Mouse (Mus musculus): ENCODE data around the gene Pcbd1. TPM values are rescaled to one million over a fixed set of nuclear protein-coding genes. Genes with fewer than 3 reads are reported as not detected.

Gene Pcbd1
- 14.7 and 21.0 TPM in 2 replicates for polyA plus RNA-seq (2012; rRNA removed)

GRCm38 (mm10) chr10:61089170-61090142, at the start of gene Pcbd1:
Pcbd1 (plus strand) TSS chr10:61089331.
- Histone ChIP-seq H3K4me3 (ENCODE audit: low read depth, low read length) (peak within 1 kb of the TSS; percentile 83), H3K4me1 (ENCODE audit: control insufficient read depth, insufficient read depth, insufficient read length, low read length) (peaks cover 10% of the 10 kb centered on the region; the same call in 1 of the 2 replicates), H3K36me3 (ENCODE audit: control insufficient read depth, insufficient read depth, low read length) (peaks cover 2% of the 10 kb centered on the region; the same call in 1 of the 2 replicates), H3K27ac (ENCODE audit: insufficient read depth, low read depth, low read length) (peak within 1 kb of the TSS; percentile 33; the same call in 1 of the 2 replicates), H3K27me3 (ENCODE audit: control insufficient read depth, insufficient read depth, low read length) (no peaks in the 10 kb centered on the region)
- TF ChIP-seq CTCF (IDR thresholded peaks at IDR 0.05; ENCODE audit: extremely low read depth, insufficient read length, insufficient replicate concordance, low read depth, low read length) = no peak
- peak; percentile 30; the same call in 1 of the 2 replicates for TF ChIP-seq POLR2A (IDR thresholded peaks at IDR 0.05; ENCODE audit: low read depth, low read length)
- 7% methylated on average over 31 of the region's 33 CpGs for WGBS

- no peaks in the 10 kb centered on the region for H3K4me1 ChIP-seq (ENCODE audit: control insufficient read depth, insufficient read depth, insufficient read length, low read length)
- H3K27ac ChIP-seq (ENCODE audit: insufficient read depth, low read depth, low read length) = no peak overlapping the region
- WGBS = 75% methylated on average over 12 of the region's 12 CpGs
- no peaks in the 10 kb centered on the region for H3K27me3 ChIP-seq (ENCODE audit: control insufficient read depth, insufficient read depth, low read length)
- TF ChIP-seq POLR2A (IDR thresholded peaks at IDR 0.05; ENCODE audit: low read depth, low read length) = no peak
- no peak for TF ChIP-seq CTCF (IDR thresholded peaks at IDR 0.05; ENCODE audit: extremely low read depth, insufficient read length, insufficient replicate concordance, low read depth, low read length)
- H3K4me3 ChIP-seq (ENCODE audit: low read depth, low read length) = no peak overlapping the region
- no peaks in the 10 kb centered on the region for H3K36me3 ChIP-seq (ENCODE audit: control insufficient read depth, insufficient read depth, low read length)
These were observed 49.5 kb upstream of the Pcbd1 start for GRCm38 (mm10) chr10:61039657-61040056.

GRCm38 (mm10) chr10:61045081-61045480, 44.0 kb upstream of the Pcbd1 start:
- no peak overlapping the region for H3K4me3 ChIP-seq (ENCODE audit: low read depth, low read length)
- TF ChIP-seq CTCF (IDR thresholded peaks at IDR 0.05; ENCODE audit: extremely low read depth, insufficient read length, insufficient replicate concordance, low read depth, low read length) (no peak), POLR2A (IDR thresholded peaks at IDR 0.05; ENCODE audit: low read depth, low read length) (no peak)
- no peaks in the 10 kb centered on the region for H3K36me3 ChIP-seq (ENCODE audit: control insufficient read depth, insufficient read depth, low read length)
- H3K4me1 ChIP-seq (ENCODE audit: control insufficient read depth, insufficient read depth, insufficient read length, low read length) = no peaks in the 10 kb centered on the region
- H3K27ac ChIP-seq (ENCODE audit: insufficient read depth, low read depth, low read length) = no peak overlapping the region
- H3K27me3 ChIP-seq (ENCODE audit: control insufficient read depth, insufficient read depth, low read length) = no peaks in the 10 kb centered on the region
- 19% methylated on average over 8 of the region's 8 CpGs for WGBS

- Histone ChIP-seq H3K36me3 (ENCODE audit: control insufficient read depth, insufficient read depth, low read length) (no peaks in the 10 kb centered on the region), H3K4me1 (ENCODE audit: control insufficient read depth, insufficient read depth, insufficient read length, low read length) (no peaks in the 10 kb centered on the region), H3K27ac (ENCODE audit: insufficient read depth, low read depth, low read length) (no peak overlapping the region), H3K27me3 (ENCODE audit: control insufficient read depth, insufficient read depth, low read length) (no peaks in the 10 kb centered on the region), H3K4me3 (ENCODE audit: low read depth, low read length) (no peak overlapping the region)
- 57% methylated on average over 14 of the region's 14 CpGs for WGBS
- TF ChIP-seq POLR2A (IDR thresholded peaks at IDR 0.05; ENCODE audit: low read depth, low read length) (no peak), CTCF (IDR thresholded peaks at IDR 0.05; ENCODE audit: extremely low read depth, insufficient read length, insufficient replicate concordance, low read depth, low read length) (peak; percentile 83; the same call in 1 of the 2 replicates)
These were observed 37.0 kb upstream of the Pcbd1 start for GRCm38 (mm10) chr10:61051993-61052613.

GRCm38 (mm10) chr10:61056661-61057060, 32.5 kb upstream of the Pcbd1 start:
- Histone ChIP-seq H3K4me1 (ENCODE audit: control insufficient read depth, insufficient read depth, insufficient read length, low read length) (peaks cover 11% of the 10 kb centered on the region; the same call in 1 of the 2 replicates), H3K27me3 (ENCODE audit: control insufficient read depth, insufficient read depth, low read length) (no peaks in the 10 kb centered on the region), H3K36me3 (ENCODE audit: control insufficient read depth, insufficient read depth, low read length) (no peaks in the 10 kb centered on the region), H3K4me3 (ENCODE audit: low read depth, low read length) (no peak overlapping the region), H3K27ac (ENCODE audit: insufficient read depth, low read depth, low read length) (no peak overlapping the region)
- TF ChIP-seq POLR2A (IDR thresholded peaks at IDR 0.05; ENCODE audit: low read depth, low read length) (no peak), CTCF (IDR thresholded peaks at IDR 0.05; ENCODE audit: extremely low read depth, insufficient read length, insufficient replicate concordance, low read depth, low read length) (no peak)
- WGBS = 94% methylated on average over 7 of the region's 7 CpGs

- H3K27ac ChIP-seq (ENCODE audit: insufficient read depth, low read depth, low read length) = no peak overlapping the region
- no peak overlapping the region for H3K4me3 ChIP-seq (ENCODE audit: low read depth, low read length)
- H3K27me3 ChIP-seq (ENCODE audit: control insufficient read depth, insufficient read depth, low read length) = no peaks in the 10 kb centered on the region
- no peaks in the 10 kb centered on the region for H3K36me3 ChIP-seq (ENCODE audit: control insufficient read depth, insufficient read depth, low read length)
- H3K4me1 ChIP-seq (ENCODE audit: control insufficient read depth, insufficient read depth, insufficient read length, low read length) = peaks cover 11% of the 10 kb centered on the region; the same call in 1 of the 2 replicates
- WGBS = 0% methylated on average over 1 of the region's 1 CpGs
- no peak for TF ChIP-seq POLR2A (IDR thresholded peaks at IDR 0.05; ENCODE audit: low read depth, low read length)
- no peak for TF ChIP-seq CTCF (IDR thresholded peaks at IDR 0.05; ENCODE audit: extremely low read depth, insufficient read length, insufficient replicate concordance, low read depth, low read length)
These were observed 30.0 kb upstream of the Pcbd1 start for GRCm38 (mm10) chr10:61059101-61059500.
